Mouse (Mus musculus) liver, embryonic 14.5 days (tissue): Measurements from ENCODE around the gene Igf1r. TPM values are rescaled to one million over a fixed set of nuclear protein-coding genes. Genes with fewer than 3 reads are reported as not detected.

Source experiments
- ATAC-seq: fragments of 200-750 bp; cut with Nextera tagmentation; 2 replicates; pipeline ENCODE4 v1.8.0; 2017; ENCODE audit warnings: moderate number of reproducible peaks, mild to moderate bottlenecking, moderate library complexity; ENCODE audit not compliant: insufficient read depth
- DNase-seq, 3 experiments: peaks; one replicate each; pipeline ENCODE4 v3.0.0-alpha.2; 2012 to 2013; ENCODE audit warnings: low read depth in 3 of 3, low spot score in 3 of 3
- H3K27ac ChIP-seq: fragments of 300-500 bp; sonication (generic); 2 replicates; pipeline ENCODE4 v1.5.1; 2014; ENCODE audit warnings: moderate library complexity, mild to moderate bottlenecking, control low read depth, inconsistent platforms
- H3K27me3 ChIP-seq: fragments of 300-500 bp; sonication (generic); 2 replicates; pipeline ENCODE4 v1.6.1; 2014; ENCODE audit warnings: mild to moderate bottlenecking, low read length, moderate library complexity; ENCODE audit not compliant: control insufficient read depth, insufficient read depth
- H3K36me3 ChIP-seq: fragments of 300-500 bp; sonication (generic); replicated peaks from 2 replicates; pipeline ENCODE4 v1.6.1; 2014; ENCODE audit warnings: low read depth; ENCODE audit not compliant: control insufficient read depth, insufficient read depth
- H3K4me1 ChIP-seq, 2 experiments: fragments of 200-500 bp in 1 of 2; fragments of 300-500 bp in 1 of 2; sonication (generic) in 1 of 2; replicated peaks; 2 replicates each; pipeline ENCODE4 v1.6.1; 2012 to 2014; ENCODE audit warnings: antibody characterized with exemption in 1 of 2, inconsistent platforms in 1 of 2, low read length in 1 of 2; ENCODE audit not compliant: control insufficient read depth in 2 of 2, insufficient read depth in 2 of 2
- H3K4me2 ChIP-seq: fragments of 300-500 bp; sonication (generic); 2 replicates; pipeline ENCODE4 v1.6.1; 2014; ENCODE audit warnings: low read depth, mild to moderate bottlenecking, control low read depth, moderate library complexity
- H3K4me3 ChIP-seq, 2 experiments: fragments of 200-500 bp in 1 of 2; fragments of 300-500 bp in 1 of 2; sonication (generic) in 1 of 2; 2 replicates each; pipeline ENCODE4 v1.5.1; 2012 to 2014; ENCODE audit warnings: low read depth in 2 of 2, low read length in 2 of 2, mild to moderate bottlenecking in 2 of 2, control low read depth in 1 of 2, inconsistent platforms in 1 of 2, moderate library complexity in 1 of 2; ENCODE audit not compliant: insufficient read depth in 1 of 2
- H3K9ac ChIP-seq: fragments of 300-500 bp; sonication (generic); replicated peaks from 2 replicates; pipeline ENCODE4 v1.6.1; 2014; ENCODE audit warnings: mild to moderate bottlenecking, control low read depth, moderate library complexity
- H3K9me3 ChIP-seq: fragments of 300-500 bp; sonication (generic); 2 replicates; pipeline ENCODE4 v1.6.1; 2016; ENCODE audit warnings: low read length, mixed read lengths; ENCODE audit not compliant: control insufficient read depth
- CTCF ChIP-seq: IDR thresholded peaks from 2 replicates; pipeline ENCODE4 v1.5.1; 2016; ENCODE audit warnings: antibody characterized with exemption, low read depth, control low read depth
- EP300 ChIP-seq: IDR thresholded peaks from 2 replicates; pipeline ENCODE4 v1.6.1; 2016; ENCODE audit warnings: antibody characterized with exemption, low read depth
- WGBS: fragments of 180-500 bp; shearing (Covaris S2); extraction: QIAGEN DNeasy Blood & Tissue Kit; methylation state at CpG from one replicate; pipeline ENCODE4 v1.1.7; 2014; ENCODE audit not compliant: insufficient replicate concordance; 5-methylcytosine and 5-hydroxymethylcytosine counted together
- polyA plus RNA-seq, 2 experiments: library from polyadenylated mRNA; depleted of rRNA in 1 of 2; stranded (reverse) in 1 of 2; unstranded in 1 of 2; fragments of >200 nt; fragmentation: Nextera tagmentation in 1 of 2; extraction: Ambion mirVana in 1 of 2; gene quantifications; 2 replicates each; pipeline versions ENCODE4 v1.2.1 to v1.2.3; 2012 to 2014

The Igf1r gene
- polyA plus RNA-seq, 2 experiments: 2.3 to 2.5 TPM

- Histone ChIP-seq H3K4me2 (peak overlapping the region; percentile 63), H3K4me3 (peak overlapping the region in 1 of 2 experiments; percentile 11; a peak in 1 of 4 replicates), H3K36me3 (peaks cover under 1% of the 10 kb centered on the region; the same call in 1 of the 2 replicates), H3K4me1 (peaks cover 38 to 47% of the 10 kb centered on the region in 2 experiments), H3K9me3 (no peaks in the 10 kb centered on the region), H3K9ac (peak overlapping the region; percentile 20; the same call in 1 of the 2 replicates), H3K27me3 (no peaks in the 10 kb centered on the region), H3K27ac (peak overlapping the region; percentile 89)
- 23% methylated on average over 3 of the region's 3 CpGs for WGBS
- TF ChIP-seq EP300 (peak; percentile 66), CTCF (no peak)
- ATAC-seq: peak; percentile 79
- peak in 2 of 3 experiments; percentile 51 to 55 for DNase-seq
Observed at GRCm38 (mm10) chr7:68010802-68011201, 58.2 kb downstream of the Igf1r start.

GRCm38 (mm10) chr7:68011385-68012122 is 58.9 kb downstream of the Igf1r start:
- H3K36me3 ChIP-seq: peaks cover 3% of the 10 kb centered on the region
- DNase-seq (peak; percentile 86 to 88 (median 88)), ATAC-seq (peak; percentile 91)
- H3K27me3 ChIP-seq: no peaks in the 10 kb centered on the region
- TF ChIP-seq CTCF: no peak
- TF ChIP-seq EP300: peak; percentile 97
- WGBS: 40% methylated on average over 13 of the region's 13 CpGs
- H3K4me3 ChIP-seq: peak overlapping the region in 1 of 2 experiments; percentile 11; a peak in 1 of 4 replicates
- peak overlapping the region; percentile 89 for H3K27ac ChIP-seq
- H3K9me3 ChIP-seq: no peaks in the 10 kb centered on the region
- peak overlapping the region; percentile 20 for H3K9ac ChIP-seq
- peak overlapping the region; percentile 63 for H3K4me2 ChIP-seq
- peaks cover 38 to 47% of the 10 kb centered on the region in 2 experiments for H3K4me1 ChIP-seq

- peak overlapping the region; percentile 89 for H3K27ac ChIP-seq
- peaks cover 3% of the 10 kb centered on the region for H3K36me3 ChIP-seq
- no peak for TF ChIP-seq EP300
- no peak for TF ChIP-seq CTCF
- ATAC-seq (no peak), DNase-seq (no peak)
- peak overlapping the region; percentile 63 for H3K4me2 ChIP-seq
- H3K4me1 ChIP-seq: peaks cover 38 to 47% of the 10 kb centered on the region in 2 experiments
- H3K9ac ChIP-seq: 0 out of 2 replicates have a peak overlapping the region, but pooled peaks have one; percentile 33
- no peaks in the 10 kb centered on the region for H3K27me3 ChIP-seq
- WGBS: 31% methylated on average over 6 of the region's 6 CpGs
- H3K4me3 ChIP-seq: no peak overlapping the region
- H3K9me3 ChIP-seq: no peaks in the 10 kb centered on the region
Observed at GRCm38 (mm10) chr7:68012123-68012474, 59.5 kb downstream of the Igf1r start.

GRCm38 (mm10) chr7:68014495-68014894 is 61.9 kb downstream of the Igf1r start:
- no peak overlapping the region for H3K9ac ChIP-seq
- H3K27ac ChIP-seq: no peak overlapping the region
- peaks cover 3% of the 10 kb centered on the region; the same call in 1 of the 2 replicates for H3K36me3 ChIP-seq
- DNase-seq (no peak), ATAC-seq (no peak)
- TF ChIP-seq CTCF: no peak
- TF ChIP-seq EP300: no peak
- no peaks in the 10 kb centered on the region for H3K27me3 ChIP-seq
- no peaks in the 10 kb centered on the region for H3K9me3 ChIP-seq
- no peak overlapping the region for H3K4me3 ChIP-seq
- H3K4me1 ChIP-seq: peaks cover 43 to 48% of the 10 kb centered on the region in 2 experiments
- WGBS: 81% methylated on average over 3 of the region's 3 CpGs
- H3K4me2 ChIP-seq: no peak overlapping the region

GRCm38 (mm10) chr7:68015404-68015803 is 62.8 kb downstream of the Igf1r start:
- ATAC-seq: no peak
- Histone ChIP-seq H3K4me3 (no peak overlapping the region), H3K36me3 (peaks cover 3% of the 10 kb centered on the region; the same call in 1 of the 2 replicates), H3K4me2 (no peak overlapping the region), H3K9me3 (no peaks in the 10 kb centered on the region), H3K27ac (no peak overlapping the region), H3K27me3 (no peaks in the 10 kb centered on the region), H3K9ac (no peak overlapping the region), H3K4me1 (peaks cover 34 to 39% of the 10 kb centered on the region in 2 experiments)
- TF ChIP-seq CTCF (no peak), EP300 (no peak)
- DNase-seq: no peak
- WGBS: 92% methylated on average over 3 of the region's 3 CpGs
